Mouse (Mus musculus) heart, adult 18-20 months (tissue): Measurements from ENCODE around the gene Cep250. TPM values are rescaled to one million over a fixed set of nuclear protein-coding genes. Genes with fewer than 3 reads are reported as not detected.

Experiments used
- DNase-seq, 2 experiments: peaks; one replicate each; pipeline ENCODE4 v3.0.0; 2021 to 2022; ENCODE audit warnings: mixed read lengths in 1 of 2
- total RNA-seq, 2 experiments: library from RNA; stranded (reverse); gene quantifications; 2 replicates each; pipeline ENCODE4 v1.2.3; 2021

Cep250 gene
- total RNA-seq, 2 experiments from 2014 or later, result 4.5 to 4.8 TPM

DNA sequence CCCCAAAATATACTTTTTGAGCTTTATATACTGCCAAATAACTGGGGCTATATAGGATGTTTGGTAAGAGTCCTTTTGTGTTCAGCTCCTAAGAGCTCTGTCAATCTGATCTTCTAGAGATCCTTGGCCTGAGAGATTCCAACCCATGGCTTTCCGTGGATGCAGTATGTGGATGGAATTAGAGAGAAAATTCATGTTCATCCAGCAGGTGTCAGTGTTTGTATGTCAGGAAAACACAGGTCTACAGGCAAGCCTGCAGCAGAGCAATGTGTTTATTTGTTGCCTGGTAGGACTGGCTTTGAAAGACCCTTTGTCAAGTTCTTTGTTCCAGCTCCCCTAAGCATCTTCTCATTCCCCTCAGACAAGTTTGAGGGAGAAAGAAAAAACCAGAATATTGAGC lies 6.7 kb downstream of the Cep250 start:
- peak in 1 of 2 experiments; percentile 40 for DNase-seq

GRCm38 (mm10) chr2:155973348-155973747 lies 17.1 kb downstream of the Cep250 start:
- DNase-seq, result no peak

DNA sequence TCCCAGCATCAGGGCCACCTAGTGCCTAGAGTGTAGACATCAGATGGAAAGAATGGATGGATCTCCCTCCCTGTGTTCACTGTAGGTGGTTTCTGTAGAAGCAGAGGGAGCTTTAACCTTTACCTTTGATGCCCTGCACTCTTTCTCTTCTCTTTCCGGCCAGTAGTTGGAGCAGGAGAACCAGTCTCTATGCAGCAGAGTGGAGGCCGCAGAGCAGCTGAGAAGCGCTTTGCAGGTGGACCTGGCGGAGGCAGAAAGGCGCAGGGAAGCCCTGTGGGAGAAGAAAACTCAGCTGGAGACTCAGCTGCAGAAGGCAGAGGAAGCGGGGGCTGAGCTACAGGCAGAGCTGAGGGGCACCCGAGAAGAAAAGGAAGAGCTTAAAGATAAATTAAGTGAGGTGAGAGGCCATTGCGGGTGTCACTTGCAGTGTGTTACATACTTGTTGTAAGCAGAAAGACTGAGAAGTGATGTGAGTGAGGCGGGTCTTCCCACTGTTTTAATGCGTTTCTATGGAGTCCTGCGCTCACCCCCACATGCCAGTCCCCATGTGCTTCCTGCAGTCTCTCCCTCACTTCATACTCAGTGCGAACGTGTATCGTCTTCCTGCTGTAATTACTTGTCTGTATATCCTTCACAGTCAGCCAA lies 18.0 kb downstream of the Cep250 start:
- no peak for DNase-seq

- DNase-seq, result peak; percentile 50 to 72
These were observed 23.2 kb downstream of the Cep250 start for GRCm38 (mm10) chr2:155979328-155979991.

- DNase-seq, result no peak
These were observed 29.5 kb downstream of the Cep250 start for GRCm38 (mm10) chr2:155985776-155986175.

DNA sequence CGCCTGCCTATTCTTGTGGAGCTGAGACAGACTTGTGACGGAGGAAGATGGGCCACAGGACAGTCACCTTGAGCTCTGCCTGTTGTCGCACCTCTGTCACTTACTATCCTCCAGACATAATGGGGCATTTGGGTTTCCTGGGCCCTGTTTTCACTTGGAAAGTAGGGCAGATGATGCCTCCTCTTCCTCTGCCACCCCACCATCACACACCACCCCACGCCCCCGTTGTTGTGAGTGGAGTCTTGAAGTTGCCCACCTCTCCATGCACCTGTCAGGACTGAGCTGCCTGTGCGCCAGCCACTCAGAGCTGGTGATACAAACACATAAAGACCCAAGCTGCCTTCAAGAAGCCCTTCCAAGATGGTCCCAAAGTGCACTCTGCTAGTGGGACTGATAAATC lies 30.9 kb downstream of the Cep250 start:
- no peak for DNase-seq

GRCm38 (mm10) chr2:155989085-155989484 lies 32.8 kb downstream of the Cep250 start:
- no peak for DNase-seq

GRCm38 (mm10) chr2:155991151-155991550 lies 34.9 kb downstream of the Cep250 start:
- peak in 1 of 2 experiments; percentile 7 for DNase-seq

DNA sequence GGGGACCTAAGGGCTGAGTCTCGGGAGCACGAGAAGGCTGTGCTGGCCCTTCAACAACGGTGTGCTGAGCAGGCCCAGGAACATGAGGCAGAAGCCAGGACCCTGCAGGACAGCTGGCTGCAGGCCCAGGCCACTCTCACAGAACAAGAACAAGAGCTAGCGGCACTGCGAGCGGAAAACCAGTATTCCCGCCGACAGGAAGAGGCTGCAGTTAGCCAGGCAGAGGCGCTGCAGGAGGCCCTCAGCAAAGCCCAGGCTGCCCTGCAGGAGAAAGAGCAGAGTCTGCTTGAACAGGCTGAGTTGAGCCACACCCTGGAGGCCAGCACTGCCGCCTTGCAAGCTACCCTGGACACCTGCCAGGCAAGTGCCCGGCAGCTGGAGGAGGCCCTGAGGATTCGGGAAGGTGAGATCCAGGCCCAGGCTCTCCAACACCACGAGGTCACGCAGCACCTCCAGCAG lies 35.6 kb downstream of the Cep250 start:
- peak; percentile 68 to 76 for DNase-seq

GRCm38 (mm10) chr2:156005393-156005792 lies 49.1 kb downstream of the Cep250 start:
- no peak for DNase-seq

DNA sequence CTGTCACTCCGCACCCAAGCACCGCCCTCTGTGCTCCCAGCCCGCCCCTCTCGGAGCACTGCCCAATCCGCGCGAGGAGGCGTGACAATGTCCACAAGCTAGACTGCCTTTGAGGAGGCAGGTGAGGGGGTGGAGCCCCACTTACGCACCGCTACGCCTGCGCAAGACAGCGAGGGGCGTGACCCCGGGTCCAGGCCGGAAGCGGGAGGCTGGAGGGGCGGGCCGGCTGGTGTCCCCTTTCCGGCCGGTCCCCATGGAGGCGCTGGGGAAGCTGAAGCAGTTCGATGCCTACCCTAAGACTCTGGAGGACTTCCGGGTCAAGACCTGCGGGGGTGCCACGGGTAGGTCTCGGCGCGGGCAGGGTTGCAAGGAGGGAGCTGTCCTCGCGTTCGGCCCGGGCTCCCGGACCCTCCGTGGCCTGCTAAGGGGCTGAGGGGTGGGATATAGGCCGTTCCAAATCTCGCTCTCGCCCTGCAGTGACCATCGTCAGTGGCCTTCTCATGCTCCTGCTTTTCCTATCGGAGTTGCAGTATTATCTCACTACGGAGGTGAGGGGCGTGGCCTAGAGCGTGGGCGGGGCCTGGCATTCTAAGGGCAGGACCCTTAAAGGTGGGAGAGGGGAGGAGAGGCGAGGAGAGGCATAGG lies 51.8 kb downstream of the Cep250 start, which contains the start of the genes 6430550D23Rik and Ergic3:
Gene 6430550D23Rik, minus strand, starts transcription at position 90 of the 645 bp plus-strand sequence.
Gene Ergic3, plus strand, starts transcription at position 158 of the 645 bp plus-strand sequence.
- peak; percentile 98 to 99 for DNase-seq

DNA sequence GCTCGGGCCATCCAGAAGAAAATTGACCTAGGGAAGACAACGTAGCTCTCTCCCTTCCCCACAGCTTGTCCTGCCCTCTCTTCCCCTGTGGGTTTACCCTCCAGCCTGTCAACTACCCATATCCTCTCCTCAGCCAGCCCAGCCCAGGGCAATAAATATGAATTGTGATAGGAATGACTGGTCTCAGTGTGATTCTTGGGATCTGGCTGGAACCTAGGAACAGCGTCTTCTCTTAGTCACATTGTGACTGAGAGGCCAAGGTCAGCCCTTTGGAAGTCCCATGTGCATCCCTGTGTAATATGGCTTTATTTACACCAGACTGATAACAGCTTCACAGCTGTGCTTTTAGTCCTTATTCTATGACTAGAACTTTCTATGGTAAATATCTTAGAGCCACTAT lies 61.8 kb downstream of the Cep250 start:
- no peak for DNase-seq

GRCm38 (mm10) chr2:156021219-156021618 lies 65.0 kb downstream of the Cep250 start:
- DNase-seq, result no peak

DNA sequence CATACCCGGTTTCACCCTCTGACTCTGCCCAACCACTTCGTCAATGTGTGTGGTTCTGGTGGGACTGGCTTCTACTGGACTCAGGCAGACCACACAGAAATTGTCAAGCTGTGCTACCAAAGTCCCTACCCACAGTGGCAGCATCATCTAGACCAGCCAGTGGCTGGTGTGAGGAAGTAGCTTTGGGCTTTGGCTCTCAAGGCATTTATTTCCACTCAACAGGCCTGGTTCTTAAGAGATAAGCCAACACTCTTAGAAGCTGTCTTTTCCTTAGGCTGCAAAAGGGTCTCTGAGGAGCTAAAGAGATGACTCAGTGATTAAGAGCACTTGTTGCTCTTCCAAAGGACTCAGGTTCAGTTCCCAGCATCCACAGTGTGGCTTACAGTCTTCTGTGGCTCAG lies 65.5 kb downstream of the Cep250 start:
- DNase-seq, result no peak

DNA sequence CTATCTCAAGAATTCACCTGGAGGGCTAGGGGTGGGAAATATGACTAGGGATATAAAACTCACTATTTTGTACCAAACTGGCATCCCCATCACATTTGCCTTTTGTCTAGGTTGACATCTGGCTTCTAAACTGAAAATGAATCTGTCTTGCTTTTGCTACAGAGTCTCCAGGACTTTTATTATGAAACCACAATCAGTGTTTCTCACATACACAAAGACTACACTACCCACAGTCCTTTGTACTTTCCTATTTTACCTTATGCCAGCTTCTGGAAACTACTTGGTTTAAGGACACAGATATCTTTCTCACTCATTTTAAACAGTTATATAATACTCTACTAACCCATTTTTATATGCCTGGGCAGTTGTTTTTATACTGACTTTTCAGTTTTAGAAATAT lies 69.2 kb downstream of the Cep250 start:
- no peak for DNase-seq

GRCm38 (mm10) chr2:156039390-156039789 lies 83.1 kb downstream of the Cep250 start:
- no peak for DNase-seq

GRCm38 (mm10) chr2:156042903-156043302 lies 86.6 kb downstream of the Cep250 start:
- no peak for DNase-seq

GRCm38 (mm10) chr2:156047929-156048328 lies 91.7 kb downstream of the Cep250 start:
- no peak for DNase-seq

Other genes with a start within 250 kb of the Cep250 start
- gene Edem2, start 227.0 kb upstream of the Cep250 start, total RNA-seq, result 1 to 10 TPM; 5.0 to 8.2 TPM
- gene Gm17581, start 220.6 kb upstream of the Cep250 start, total RNA-seq, result not detected
- 1 to 10 TPM; 2.4 to 4.8 TPM for gene Procr, start 205.3 kb upstream of the Cep250 start, total RNA-seq
- not detected for gene Mmp24, start 181.1 kb upstream of the Cep250 start, total RNA-seq
- 10 to 100 TPM; 31.4 to 34.4 TPM for gene BC029722, start 137.0 kb upstream of the Cep250 start, total RNA-seq
- 10 to 100 TPM; 59.2 to 65.6 TPM for gene Eif6, start 129.5 kb upstream of the Cep250 start, total RNA-seq
- gene Fam83c, start 121.6 kb upstream of the Cep250 start, total RNA-seq, result not detected
- 100 to 1,000 TPM; 279 to 347 TPM for gene Uqcc1, start 26.1 kb upstream of the Cep250 start, total RNA-seq
- not detected for gene Gm15557, start 15.7 kb upstream of the Cep250 start, total RNA-seq
- under 1 TPM in 1 of 2 experiments, not detected in 1; 0.13 TPM for gene Gdf5, start 11.1 kb upstream of the Cep250 start, total RNA-seq
- under 1 TPM in 1 of 2 experiments, not detected in 1; 0.25 TPM for gene 6430550D23Rik, start 51.5 kb downstream of the Cep250 start, total RNA-seq
- gene Ergic3, start 51.6 kb downstream of the Cep250 start, total RNA-seq, result 10 to 100 TPM; 56.9 to 65.5 TPM
- not detected for gene Fer1l4, start 96.5 kb downstream of the Cep250 start, total RNA-seq
- gene Spag4, start 108.7 kb downstream of the Cep250 start, total RNA-seq, result 1 to 10 TPM; 1.5 to 2.1 TPM
- gene Cpne1, start 155.5 kb downstream of the Cep250 start, total RNA-seq, result 10 to 100 TPM; 11.2 to 12.1 TPM
- 10 to 100 TPM; 11.3 to 12.3 TPM for gene Rbm12, start 155.5 kb downstream of the Cep250 start, total RNA-seq
- gene Gm28036, start 170.6 kb downstream of the Cep250 start, total RNA-seq, result 10 to 100 TPM in 1 of 2 experiments, 1 to 10 TPM in 1; 6.5 to 12.3 TPM
- gene Romo1, start 187.6 kb downstream of the Cep250 start, total RNA-seq, result 100 to 1,000 TPM; 383 to 389 TPM
- 10 to 100 TPM; 93.7 to 97.1 TPM for gene Nfs1, start 187.7 kb downstream of the Cep250 start, total RNA-seq
- 100 to 1,000 TPM; 143 to 154 TPM for gene Rbm39, start 223.8 kb downstream of the Cep250 start, total RNA-seq
- gene Phf20, start 240.0 kb downstream of the Cep250 start, total RNA-seq, result 10 to 100 TPM; 22.8 to 24.8 TPM